Mouse (Mus musculus) heart, adult 9 months (tissue): ENCODE measurements around the gene Dnaaf1.

ENCODE experiments used
- DNase-seq, 2 experiments: peaks; one replicate each; pipeline ENCODE4 v3.0.0; 2022; ENCODE audit warnings: low spot score in 2 of 2

The Dnaaf1 gene

GRCm38 (mm10) chr8:119623061-119623460 lies 48.0 kb downstream of the Dnaaf1 start:
- no peak for DNase-seq

DNA sequence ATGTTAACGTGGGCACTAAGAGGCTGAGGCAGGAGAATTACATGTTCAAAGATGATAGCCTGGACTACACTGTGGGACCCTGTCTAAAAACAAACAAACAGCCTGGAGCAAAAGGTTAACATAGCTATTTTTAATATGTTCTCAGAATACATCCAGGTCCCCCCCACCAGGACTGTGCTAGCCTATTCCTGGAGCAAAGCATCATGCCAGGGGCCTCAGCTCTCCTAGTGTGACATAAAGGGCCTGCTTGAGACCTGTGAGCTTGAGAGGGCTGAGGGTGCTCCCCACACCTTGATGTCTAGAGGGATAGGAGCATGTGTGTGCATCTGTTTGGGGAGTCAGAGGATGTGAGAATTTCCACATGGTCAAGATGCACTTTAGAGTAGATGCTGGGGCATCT lies 48.7 kb downstream of the Dnaaf1 start:
- DNase-seq: no peak

DNA sequence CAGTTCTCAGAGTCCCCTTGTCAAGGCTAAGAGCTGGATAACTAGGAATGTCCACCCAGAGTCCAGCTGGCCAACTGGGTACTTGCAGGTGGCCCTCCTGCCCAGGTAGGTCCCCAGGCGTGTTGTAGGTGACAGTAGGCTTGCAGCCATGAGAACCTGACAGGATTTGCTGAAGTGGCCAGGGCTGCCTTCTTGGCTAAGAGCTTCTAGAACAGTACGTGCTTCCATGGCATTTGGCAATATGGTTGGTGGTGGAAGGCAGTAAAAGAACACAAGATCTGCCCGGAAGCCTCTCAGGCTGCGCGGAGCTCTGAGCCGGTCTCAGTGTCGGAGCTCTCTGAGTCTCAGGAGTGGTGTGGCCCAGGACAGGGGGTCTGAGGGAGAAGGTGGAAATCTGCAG lies 49.9 kb downstream of the Dnaaf1 start:
- no peak for DNase-seq

DNA sequence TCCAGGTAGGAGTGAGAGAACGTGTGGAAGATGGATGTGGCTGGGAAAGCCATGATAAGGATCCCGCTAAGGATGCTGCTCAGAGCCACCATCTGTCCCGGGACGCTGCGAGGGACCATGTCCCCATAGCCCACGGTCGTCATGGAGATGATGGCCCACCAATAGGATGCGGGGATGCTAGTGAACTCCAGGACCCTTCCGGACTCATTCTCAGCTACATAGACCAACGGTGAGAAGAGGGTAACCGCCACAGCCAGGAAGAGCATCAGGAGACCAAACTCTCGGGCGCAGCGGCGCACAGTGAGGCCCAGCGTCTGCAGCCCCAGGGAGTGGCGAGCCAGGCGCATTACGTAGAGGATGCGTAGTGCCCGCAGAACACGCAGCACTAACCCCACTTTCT lies 50.8 kb downstream of the Dnaaf1 start:
- DNase-seq: no peak

DNA sequence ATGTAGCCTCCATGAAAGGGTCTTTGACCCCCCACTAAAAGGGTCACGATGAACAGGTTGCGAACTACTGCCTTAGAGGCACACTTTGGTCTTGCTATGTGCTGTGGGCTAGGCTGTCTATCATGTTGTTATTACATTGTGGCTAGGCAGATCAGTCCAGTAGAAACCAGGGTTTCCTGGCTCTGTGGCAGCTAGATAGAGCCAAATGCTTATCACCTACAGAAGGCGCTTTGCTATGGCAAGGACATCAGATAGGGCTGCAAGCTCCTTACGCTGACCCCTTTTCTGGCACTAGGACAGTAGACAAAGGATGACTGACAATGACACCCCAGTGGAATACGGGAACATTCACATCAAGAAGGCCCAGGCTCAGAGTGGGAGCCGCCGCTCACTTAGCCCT lies 52.2 kb downstream of the Dnaaf1 start:
- DNase-seq: no peak

GRCm38 (mm10) chr8:119627613-119628359 lies 52.8 kb downstream of the Dnaaf1 start:
- no peak for DNase-seq

DNA sequence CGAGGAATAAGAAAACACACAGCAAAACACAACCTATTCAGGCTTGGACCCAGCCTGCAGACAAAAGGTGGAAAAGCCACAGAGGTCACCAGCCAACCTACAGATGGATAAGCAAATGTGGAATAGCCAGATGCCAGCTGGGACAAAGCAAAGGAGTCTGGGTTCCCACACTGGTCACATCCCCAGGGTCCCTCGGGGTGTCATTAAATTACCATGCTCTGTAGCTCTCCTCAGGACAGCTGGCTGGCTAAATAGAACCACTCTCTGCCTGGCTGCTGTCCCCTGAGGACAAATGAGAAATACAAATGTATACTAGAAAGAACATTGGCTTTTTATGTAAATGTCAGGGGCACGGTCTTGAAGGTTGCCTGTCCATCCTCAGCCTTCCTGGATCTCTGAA lies 55.8 kb downstream of the Dnaaf1 start:
- no peak for DNase-seq

DNA sequence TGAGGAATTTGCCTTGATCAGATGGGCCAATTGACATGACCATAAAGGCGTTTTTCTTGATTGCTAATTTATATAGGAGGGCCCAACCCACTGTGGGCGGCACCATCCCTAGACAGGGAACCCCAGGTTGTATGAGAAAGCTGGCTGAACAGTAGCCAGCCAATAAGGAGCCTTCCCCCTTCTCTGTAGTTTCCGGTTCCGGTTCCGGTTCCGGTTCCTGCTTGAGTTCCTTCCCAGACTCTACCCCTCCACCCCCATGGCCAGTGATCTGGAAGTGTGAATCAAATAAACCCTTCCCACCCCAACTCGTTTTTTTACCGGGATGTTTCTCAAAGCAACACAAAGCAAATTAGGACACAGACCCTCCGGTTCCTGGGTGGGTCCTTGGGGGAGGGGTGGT lies 57.2 kb downstream of the Dnaaf1 start:
- DNase-seq: no peak

GRCm38 (mm10) chr8:119632909-119633308 lies 57.9 kb downstream of the Dnaaf1 start:
- DNase-seq: no peak

- peak in 1 of 2 experiments; percentile 31 for DNase-seq
These were observed 59.7 kb downstream of the Dnaaf1 start for GRCm38 (mm10) chr8:119634616-119635336.

DNA sequence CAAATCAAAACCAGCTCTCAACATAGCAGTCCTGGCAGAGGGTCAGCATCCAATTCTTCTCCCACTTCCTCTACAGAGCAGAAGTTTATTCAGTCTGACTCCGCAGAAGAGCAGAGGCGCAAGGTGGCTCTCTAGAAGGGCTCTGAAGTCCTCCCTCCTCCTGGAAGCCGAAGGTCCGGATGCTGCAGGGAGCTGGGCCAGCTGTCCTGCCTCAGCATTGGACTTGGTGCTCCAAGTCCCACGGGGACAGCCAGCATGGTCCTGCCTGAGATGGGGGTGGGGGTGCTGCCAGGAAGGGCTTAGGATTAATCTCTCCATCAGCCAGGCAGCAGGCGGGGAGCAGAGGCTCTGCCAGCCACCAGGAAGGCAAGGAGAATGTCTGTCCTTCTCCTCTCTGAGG lies 60.3 kb downstream of the Dnaaf1 start, which contains the start of gene Kcng4:
TSS of gene Kcng4 (minus strand) at position 303 of the 400 bp plus-strand sequence.
- DNase-seq: peak in 1 of 2 experiments; percentile 21

DNA sequence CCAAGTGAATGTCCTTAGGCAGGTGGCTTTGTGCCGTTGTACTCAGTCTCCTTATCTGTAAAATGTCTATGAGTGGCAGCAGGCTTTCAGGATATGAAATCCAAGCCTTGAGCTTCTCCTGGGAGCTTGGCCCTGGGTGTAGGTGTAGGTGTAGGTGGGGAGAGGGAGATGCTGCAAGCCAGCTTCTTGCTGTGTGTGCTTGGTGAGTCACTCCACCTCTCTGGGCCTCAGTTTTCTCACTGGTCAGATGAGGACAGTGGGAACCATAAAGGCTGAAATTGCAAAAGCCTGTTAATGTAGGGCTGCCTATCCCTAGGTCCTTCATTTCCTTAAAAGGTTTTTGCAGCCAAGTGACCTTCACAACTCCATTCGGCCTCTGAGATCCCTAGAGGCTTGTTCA lies 60.9 kb downstream of the Dnaaf1 start:
- no peak for DNase-seq

GRCm38 (mm10) chr8:119636766-119637165 lies 61.7 kb downstream of the Dnaaf1 start:
- no peak for DNase-seq

DNA sequence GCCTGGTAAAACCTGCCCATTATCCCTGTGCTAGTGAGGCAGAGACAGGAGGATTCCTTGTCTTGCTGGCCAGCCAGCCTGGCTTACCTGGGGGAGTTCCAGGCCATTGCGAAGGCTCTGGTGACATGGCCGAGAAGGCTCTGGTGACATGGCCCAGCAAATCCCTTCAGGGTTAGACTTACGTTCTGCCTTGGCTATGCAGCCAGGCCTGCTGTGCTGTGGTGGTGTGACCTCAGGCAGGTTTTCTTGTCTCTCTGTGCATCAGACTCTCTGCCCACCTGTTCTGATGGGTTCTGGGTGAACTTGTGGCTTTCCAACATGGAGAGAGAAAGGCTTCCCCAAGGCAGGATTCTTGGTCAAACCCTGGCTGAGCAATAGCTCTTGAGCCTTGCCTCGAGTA lies 62.3 kb downstream of the Dnaaf1 start:
- DNase-seq: no peak

- no peak for DNase-seq
These were observed 63.2 kb downstream of the Dnaaf1 start for GRCm38 (mm10) chr8:119638261-119638660.

GRCm38 (mm10) chr8:119639798-119640197 lies 64.8 kb downstream of the Dnaaf1 start:
- DNase-seq: no peak

- no peak for DNase-seq
These were observed 66.0 kb downstream of the Dnaaf1 start for GRCm38 (mm10) chr8:119641058-119641457.

DNA sequence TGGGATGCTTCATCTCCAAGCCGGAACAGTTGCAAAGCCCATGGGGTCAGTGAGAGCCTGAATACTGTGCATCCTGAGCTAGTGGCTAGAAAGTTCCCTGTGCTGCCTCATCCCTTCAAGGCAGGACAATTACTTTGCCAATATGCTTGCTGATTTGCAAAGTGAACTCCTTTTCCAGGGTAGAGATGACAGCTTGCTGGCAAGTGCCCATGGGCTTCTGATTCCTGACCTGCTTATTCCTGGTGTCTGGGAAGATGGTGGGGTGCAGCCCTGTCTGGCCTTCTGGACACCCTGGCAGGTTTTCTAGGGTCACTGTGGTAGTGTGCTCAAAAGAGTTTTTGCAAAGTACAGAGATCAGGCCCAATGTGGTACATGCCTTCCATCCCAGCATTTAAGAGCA lies 67.9 kb downstream of the Dnaaf1 start:
- DNase-seq: no peak

DNA sequence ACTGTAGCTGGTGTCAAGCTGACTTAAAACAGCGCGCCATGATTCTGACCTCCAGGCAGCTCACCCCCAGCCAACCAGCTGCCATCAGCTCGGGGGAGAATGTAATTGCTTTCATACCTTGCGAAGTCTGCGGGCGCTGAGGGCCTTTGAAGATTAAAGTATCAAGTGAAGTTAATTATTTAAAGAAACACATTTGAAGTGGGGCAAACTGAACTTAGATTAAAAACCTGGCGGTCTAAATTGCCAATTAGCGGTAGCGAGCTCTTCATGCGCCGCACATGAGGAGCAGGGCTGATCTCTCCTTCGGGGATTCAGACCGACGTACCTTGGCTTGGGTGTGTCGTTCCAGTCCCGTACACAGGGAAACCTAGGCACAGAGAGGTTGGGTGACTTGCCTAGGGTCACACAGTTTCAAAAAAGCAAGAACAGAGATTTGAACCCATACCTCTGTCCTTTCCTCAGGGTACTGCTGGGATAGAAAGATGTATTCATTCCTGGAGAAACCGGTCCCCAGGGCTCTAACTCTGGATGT lies 69.5 kb downstream of the Dnaaf1 start:
- no peak for DNase-seq

- no peak for DNase-seq
These were observed 70.1 kb downstream of the Dnaaf1 start for GRCm38 (mm10) chr8:119644981-119645597.

GRCm38 (mm10) chr8:119646197-119646596 lies 71.2 kb downstream of the Dnaaf1 start:
- no peak for DNase-seq

DNA sequence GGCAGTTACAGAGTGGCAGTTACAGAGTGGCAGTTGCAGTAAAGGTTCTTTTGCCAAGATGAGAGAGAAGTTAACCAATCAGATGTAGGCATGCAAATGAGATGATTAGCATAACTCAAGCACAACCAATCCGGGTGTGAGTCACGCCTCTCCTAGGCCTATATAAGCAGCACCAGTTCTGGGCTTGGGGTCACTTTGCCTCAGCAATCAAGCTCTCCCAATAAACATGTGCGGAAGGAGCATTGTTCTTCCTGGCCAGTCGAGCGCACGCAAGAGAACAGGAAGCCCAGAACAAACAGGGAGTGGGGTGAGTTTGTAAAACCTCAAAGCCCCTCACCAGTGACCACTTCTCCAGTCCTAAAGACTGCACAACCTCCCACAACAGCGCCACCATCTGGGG lies 71.8 kb downstream of the Dnaaf1 start:
- DNase-seq: no peak
